Mouse (Mus musculus) kidney, adult 2 months (tissue): ENCODE measurements around the gene Nt5dc2. TPM values are rescaled to one million over a fixed set of nuclear protein-coding genes. Genes with fewer than 3 reads are reported as not detected.

Source experiments
- DNase-seq: peaks from one replicate; pipeline ENCODE4 v3.0.0; 2021
- H3K27ac ChIP-seq: fragments of 200-500 bp; 2 replicates; pipeline ENCODE4 v1.5.1; 2012; ENCODE audit warnings: low read depth, low read length, control low read depth, inconsistent platforms; ENCODE audit not compliant: insufficient read depth
- H3K27me3 ChIP-seq: fragments of 200-500 bp; replicated peaks from 2 replicates; pipeline ENCODE4 v1.6.1; 2012; ENCODE audit warnings: mild to moderate bottlenecking, moderate library complexity, low read length, inconsistent platforms; ENCODE audit not compliant: control insufficient read depth, insufficient read depth
- H3K36me3 ChIP-seq: fragments of 200-500 bp; 2 replicates; pipeline ENCODE4 v1.6.1; 2012; ENCODE audit warnings: mild to moderate bottlenecking, moderate library complexity, low read length, inconsistent platforms; ENCODE audit not compliant: control insufficient read depth, insufficient read depth
- H3K4me1 ChIP-seq: fragments of 200-500 bp; 2 replicates; pipeline ENCODE4 v1.6.1; 2011; ENCODE audit warnings: low read length; ENCODE audit not compliant: control insufficient read depth, insufficient read depth
- H3K4me3 ChIP-seq: fragments of 200-500 bp; 2 replicates; pipeline ENCODE4 v1.5.1; 2011; ENCODE audit warnings: mild to moderate bottlenecking, low read depth, low read length, control low read depth; ENCODE audit not compliant: insufficient read depth
- CTCF ChIP-seq: fragments of 200-500 bp; conservative IDR thresholded peaks from 2 replicates; pipeline ENCODE4 v1.5.1; 2011; ENCODE audit warnings: low read depth, mild to moderate bottlenecking, control low read depth, low read length, moderate library complexity, mixed read lengths; ENCODE audit not compliant: insufficient read depth, insufficient read length
- POLR2A ChIP-seq: fragments of 200-500 bp; IDR thresholded peaks from one replicate; pipeline ENCODE4 v1.6.1; 2011; ENCODE audit warnings: low read depth, low read length, control low read depth
- WGBS: fragments of 180-500 bp; shearing (Covaris S2); methylation state at CpG from one replicate; pipeline ENCODE4 v1.1.7; 2018; 5-methylcytosine and 5-hydroxymethylcytosine counted together
- polyA plus RNA-seq: library from polyadenylated mRNA; depleted of rRNA; stranded (reverse); fragments of >200 nt; gene quantifications from 2 replicates; pipeline ENCODE4 v1.2.3, GENCODE M21; 2012; rRNA removed

Gene Nt5dc2
- polyA plus RNA-seq = 56.2 and 62.4 TPM in 2 replicates

- Histone ChIP-seq H3K4me3 (peak within 1 kb of the TSS; percentile 78), H3K27ac (no peak within 1 kb of the TSS), H3K36me3 (no peaks in the 10 kb centered on the region), H3K4me1 (peaks cover 13% of the 10 kb centered on the region), H3K27me3 (no peaks in the 10 kb centered on the region)
- DNase-seq = peak; percentile 93
- 4% methylated on average over 63 of the region's 63 CpGs for WGBS
- TF ChIP-seq POLR2A = no peak
- no peak for TF ChIP-seq CTCF
Observed at GRCm38 (mm10) chr14:31130236-31131220, at the start of gene Nt5dc2. Gene Nt5dc2 (plus strand): TSS chr14:31131053.

GRCm38 (mm10) chr14:31081147-31081546, 49.7 kb upstream of the Nt5dc2 start:
- no peak overlapping the region for H3K4me3 ChIP-seq
- peaks cover 9% of the 10 kb centered on the region for H3K36me3 ChIP-seq
- DNase-seq = no peak
- no peak overlapping the region for H3K27ac ChIP-seq
- no peaks in the 10 kb centered on the region; the same call in 1 of the 2 replicates for H3K4me1 ChIP-seq
- no peak for TF ChIP-seq CTCF
- TF ChIP-seq POLR2A = no peak
- no peaks in the 10 kb centered on the region for H3K27me3 ChIP-seq

DNA sequence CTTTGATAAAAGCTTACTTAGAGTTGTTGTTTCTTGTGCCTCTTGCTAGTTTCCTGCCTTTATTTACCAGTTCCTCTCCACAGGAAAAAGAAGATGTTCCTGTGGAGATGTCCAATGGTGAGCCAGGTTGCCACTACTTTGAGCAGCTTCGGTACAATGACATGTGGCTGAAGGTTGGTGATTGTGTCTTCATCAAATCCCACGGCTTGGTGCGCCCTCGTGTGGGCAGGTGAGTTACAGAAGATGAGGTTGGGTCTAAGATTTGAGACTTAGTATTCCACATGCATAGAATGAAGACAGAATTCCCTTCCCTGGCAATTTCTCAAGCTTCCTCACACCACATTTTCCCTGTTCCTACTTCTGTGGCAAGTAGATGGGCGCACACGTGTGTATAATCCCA, 43.4 kb upstream of the Nt5dc2 start:
- H3K27me3 ChIP-seq = no peaks in the 10 kb centered on the region
- TF ChIP-seq CTCF (peak; percentile 67), POLR2A (no peak)
- H3K4me3 ChIP-seq = no peak overlapping the region
- 77% methylated on average over 6 of the region's 6 CpGs for WGBS
- peaks cover 9% of the 10 kb centered on the region for H3K36me3 ChIP-seq
- peak; percentile 59 for DNase-seq
- no peaks in the 10 kb centered on the region for H3K4me1 ChIP-seq
- no peak overlapping the region for H3K27ac ChIP-seq

- Histone ChIP-seq H3K36me3 (peaks cover 7% of the 10 kb centered on the region), H3K27me3 (no peaks in the 10 kb centered on the region), H3K4me1 (no peaks in the 10 kb centered on the region), H3K27ac (no peak overlapping the region), H3K4me3 (no peak overlapping the region)
- 97% methylated on average over 2 of the region's 2 CpGs for WGBS
- TF ChIP-seq POLR2A (no peak), CTCF (no peak)
- DNase-seq = no peak
Observed at GRCm38 (mm10) chr14:31088515-31088914, 42.3 kb upstream of the Nt5dc2 start.

- H3K36me3 ChIP-seq = peaks cover 5% of the 10 kb centered on the region
Observed at GRCm38 (mm10) chr14:31089918-31090317, 40.9 kb upstream of the Nt5dc2 start.

GRCm38 (mm10) chr14:31105156-31105555, 25.7 kb upstream of the Nt5dc2 start:
- TF ChIP-seq POLR2A (no peak), CTCF (no peak)
- H3K27me3 ChIP-seq = no peaks in the 10 kb centered on the region
- no peak overlapping the region for H3K4me3 ChIP-seq
- 80% methylated on average over 2 of the region's 2 CpGs for WGBS
- H3K4me1 ChIP-seq = no peaks in the 10 kb centered on the region
- H3K27ac ChIP-seq = no peak overlapping the region
- no peak for DNase-seq
- H3K36me3 ChIP-seq = peaks cover 12% of the 10 kb centered on the region

More at GRCm38 (mm10) chr14:31089918-31090317, 40.9 kb upstream of the Nt5dc2 start:
- 76% methylated on average over 1 of the region's 1 CpGs for WGBS
- H3K27ac ChIP-seq = no peak overlapping the region
- H3K27me3 ChIP-seq = no peaks in the 10 kb centered on the region
- TF ChIP-seq POLR2A (no peak), CTCF (no peak)
- no peaks in the 10 kb centered on the region for H3K4me1 ChIP-seq
- DNase-seq = no peak
- H3K4me3 ChIP-seq = no peak overlapping the region

- DNase-seq = no peak
- WGBS = 75% methylated on average over 3 of the region's 3 CpGs
- Histone ChIP-seq H3K4me1 (peaks cover 15% of the 10 kb centered on the region; the same call in 1 of the 2 replicates), H3K27ac (no peak overlapping the region), H3K4me3 (no peak overlapping the region), H3K36me3 (peaks cover 17% of the 10 kb centered on the region), H3K27me3 (no peaks in the 10 kb centered on the region)
- TF ChIP-seq CTCF (no peak), POLR2A (no peak)
Observed at GRCm38 (mm10) chr14:31110613-31111012, 20.2 kb upstream of the Nt5dc2 start.
